Mouse (Mus musculus) heart, embryonic 16.5 days (tissue): Measurements from ENCODE around the gene Cntnap5c. TPM values are rescaled to one million over a fixed set of nuclear protein-coding genes. Genes with fewer than 3 reads are reported as not detected.

Experiments
- ATAC-seq: fragments of 200-750 bp; cut with Nextera tagmentation; replicated peaks from 2 replicates; pipeline ENCODE4 v1.8.0; 2017; ENCODE audit warnings: moderate number of reproducible peaks; ENCODE audit not compliant: insufficient read depth, low FRiP score; ENCODE audit errors: extremely low read depth
- H3K27ac ChIP-seq: fragments of 300-500 bp; sonication (generic); 2 replicates; pipeline ENCODE4 v1.5.1; 2014; ENCODE audit warnings: mild to moderate bottlenecking, low read length, control low read depth, moderate library complexity
- H3K27me3 ChIP-seq: fragments of 300-500 bp; sonication (generic); 2 replicates; pipeline ENCODE4 v1.6.1; 2014; ENCODE audit warnings: low read length, mixed read lengths; ENCODE audit not compliant: control insufficient read depth, insufficient read depth
- H3K36me3 ChIP-seq: fragments of 300-500 bp; sonication (generic); 2 replicates; pipeline ENCODE4 v1.6.1; 2014; ENCODE audit not compliant: control insufficient read depth, insufficient read depth
- H3K4me1 ChIP-seq: fragments of 300-500 bp; sonication (generic); 2 replicates; pipeline ENCODE4 v1.6.1; 2014; ENCODE audit warnings: low read length, mixed read lengths; ENCODE audit not compliant: control insufficient read depth, insufficient read depth
- H3K4me2 ChIP-seq: fragments of 300-500 bp; sonication (generic); 2 replicates; pipeline ENCODE4 v1.6.1; 2014; ENCODE audit warnings: low read depth, mild to moderate bottlenecking, control low read depth, low read length
- H3K4me3 ChIP-seq: fragments of 300-500 bp; sonication (generic); 2 replicates; pipeline ENCODE4 v1.5.1; 2014; ENCODE audit warnings: mild to moderate bottlenecking, control low read depth, low read length
- H3K9ac ChIP-seq: fragments of 300-500 bp; sonication (generic); 2 replicates; pipeline ENCODE4 v1.6.1; 2014; ENCODE audit warnings: low read length, control low read depth
- H3K9me3 ChIP-seq: fragments of 300-500 bp; sonication (generic); replicated peaks from 2 replicates; pipeline ENCODE4 v1.6.1; 2016; ENCODE audit warnings: low read length; ENCODE audit not compliant: control insufficient read depth
- WGBS: fragments of 180-500 bp; shearing (Covaris S2); extraction: QIAGEN DNeasy Blood & Tissue Kit; methylation state at CpG from one replicate; pipeline ENCODE4 v1.1.7; 2014; 5-methylcytosine and 5-hydroxymethylcytosine counted together
- polyA plus RNA-seq: library from polyadenylated mRNA; unstranded; fragments of >200 nt; fragmentation: Nextera tagmentation; extraction: Ambion mirVana; gene quantifications from 2 replicates; pipeline ENCODE4 v1.2.1, GENCODE M21; 2015

Gene Cntnap5c
- polyA plus RNA-seq, 1 experiment from 2014 or later, result not detected

- H3K27ac ChIP-seq, result no peak overlapping the region
- 73% methylated on average over 3 of the region's 3 CpGs for WGBS
- ATAC-seq, result no peak
- H3K9me3 ChIP-seq, result no peaks in the 10 kb centered on the region; the same call in 1 of the 2 replicates
- H3K4me2 ChIP-seq, result no peak overlapping the region
- H3K36me3 ChIP-seq, result no peaks in the 10 kb centered on the region
- no peak overlapping the region for H3K9ac ChIP-seq
- no peak overlapping the region for H3K4me3 ChIP-seq
- no peaks in the 10 kb centered on the region for H3K4me1 ChIP-seq
- H3K27me3 ChIP-seq, result no peaks in the 10 kb centered on the region
Observed at GRCm38 (mm10) chr17:58107901-58108300, 338.5 kb downstream of the Cntnap5c start.

- ATAC-seq, result no peak
- no peak overlapping the region for H3K4me2 ChIP-seq
- 59% methylated on average over 1 of the region's 1 CpGs for WGBS
Observed at GRCm38 (mm10) chr17:58108335-58108734, 339.0 kb downstream of the Cntnap5c start.

GRCm38 (mm10) chr17:58187171-58187570, 417.8 kb downstream of the Cntnap5c start:
- Histone ChIP-seq H3K4me2 (no peak overlapping the region), H3K9ac (no peak overlapping the region), H3K27me3 (no peaks in the 10 kb centered on the region), H3K9me3 (no peaks in the 10 kb centered on the region), H3K27ac (no peak overlapping the region), H3K36me3 (no peaks in the 10 kb centered on the region), H3K4me1 (no peaks in the 10 kb centered on the region), H3K4me3 (no peak overlapping the region)
- no peak for ATAC-seq
- WGBS, result 65% methylated on average over 1 of the region's 1 CpGs

More at GRCm38 (mm10) chr17:58108335-58108734, 339.0 kb downstream of the Cntnap5c start:
- Histone ChIP-seq H3K9ac (no peak overlapping the region), H3K27me3 (no peaks in the 10 kb centered on the region), H3K36me3 (no peaks in the 10 kb centered on the region), H3K4me3 (no peak overlapping the region), H3K9me3 (no peaks in the 10 kb centered on the region; the same call in 1 of the 2 replicates), H3K27ac (no peak overlapping the region), H3K4me1 (no peaks in the 10 kb centered on the region)

- 72% methylated on average over 2 of the region's 2 CpGs for WGBS
- Histone ChIP-seq H3K27me3 (no peaks in the 10 kb centered on the region), H3K4me1 (no peaks in the 10 kb centered on the region), H3K9ac (no peak overlapping the region), H3K4me2 (no peak overlapping the region), H3K36me3 (no peaks in the 10 kb centered on the region), H3K27ac (no peak overlapping the region), H3K4me3 (no peak overlapping the region), H3K9me3 (no peaks in the 10 kb centered on the region)
- no peak for ATAC-seq
Observed at GRCm38 (mm10) chr17:58201148-58201547, 431.8 kb downstream of the Cntnap5c start.

- H3K27ac ChIP-seq, result no peak overlapping the region
- no peak overlapping the region for H3K9ac ChIP-seq
- no peaks in the 10 kb centered on the region for H3K27me3 ChIP-seq
- 77% methylated on average over 2 of the region's 2 CpGs for WGBS
- no peaks in the 10 kb centered on the region for H3K4me1 ChIP-seq
- ATAC-seq, result no peak
- no peaks in the 10 kb centered on the region for H3K9me3 ChIP-seq
- no peak overlapping the region for H3K4me3 ChIP-seq
- no peak overlapping the region for H3K4me2 ChIP-seq
- no peaks in the 10 kb centered on the region for H3K36me3 ChIP-seq
Observed at GRCm38 (mm10) chr17:58268058-58268457, 498.7 kb downstream of the Cntnap5c start.

GRCm38 (mm10) chr17:58351310-58351709, 581.9 kb downstream of the Cntnap5c start:
- no peaks in the 10 kb centered on the region for H3K27me3 ChIP-seq
- no peak overlapping the region for H3K4me2 ChIP-seq
- H3K4me1 ChIP-seq, result no peaks in the 10 kb centered on the region
- 55% methylated on average over 6 of the region's 6 CpGs for whole genome bisulfite sequencing
- H3K4me3 ChIP-seq, result no peak overlapping the region
- no peaks in the 10 kb centered on the region for H3K36me3 ChIP-seq
- no peak overlapping the region for H3K9ac ChIP-seq
- no peak overlapping the region for H3K27ac ChIP-seq
- ATAC-seq, result no peak
- no peaks in the 10 kb centered on the region for H3K9me3 ChIP-seq

GRCm38 (mm10) chr17:58356224-58356623, 586.9 kb downstream of the Cntnap5c start:
- WGBS, result 56% methylated on average over 2 of the region's 2 CpGs
- H3K4me1 ChIP-seq, result no peaks in the 10 kb centered on the region
- H3K4me2 ChIP-seq, result no peak overlapping the region
- no peaks in the 10 kb centered on the region for H3K36me3 ChIP-seq
- H3K27me3 ChIP-seq, result no peaks in the 10 kb centered on the region
- no peak overlapping the region for H3K9ac ChIP-seq
- no peak overlapping the region for H3K4me3 ChIP-seq
- H3K9me3 ChIP-seq, result no peaks in the 10 kb centered on the region
- H3K27ac ChIP-seq, result no peak overlapping the region
- no peak for ATAC-seq

- 70% methylated on average over 4 of the region's 4 CpGs for WGBS
- H3K4me1 ChIP-seq, result no peaks in the 10 kb centered on the region
- H3K4me3 ChIP-seq, result no peak overlapping the region
- no peak overlapping the region for H3K27ac ChIP-seq
- H3K9me3 ChIP-seq, result no peaks in the 10 kb centered on the region
- H3K4me2 ChIP-seq, result no peak overlapping the region
- H3K36me3 ChIP-seq, result no peaks in the 10 kb centered on the region
- no peak for ATAC-seq
- no peaks in the 10 kb centered on the region for H3K27me3 ChIP-seq
- H3K9ac ChIP-seq, result no peak overlapping the region
Observed at GRCm38 (mm10) chr17:58363582-58364267, 594.4 kb downstream of the Cntnap5c start.

- Histone ChIP-seq H3K4me1 (no peaks in the 10 kb centered on the region), H3K9me3 (no peaks in the 10 kb centered on the region), H3K4me2 (no peak overlapping the region), H3K27ac (no peak overlapping the region), H3K27me3 (no peaks in the 10 kb centered on the region), H3K9ac (no peak overlapping the region), H3K4me3 (no peak overlapping the region), H3K36me3 (no peaks in the 10 kb centered on the region)
- no peak for ATAC-seq
Observed at GRCm38 (mm10) chr17:58370089-58370488, 600.7 kb downstream of the Cntnap5c start.
